Mouse (Mus musculus) testis, adult 2 months (tissue): Measurements from ENCODE around the gene Als2.

Experiments used
- CTCF ChIP-seq: fragments of 200-500 bp; IDR thresholded peaks from 2 replicates; pipeline ENCODE4 v1.5.1; 2012; ENCODE audit warnings: low read depth, mild to moderate bottlenecking, inconsistent platforms, low read length, moderate library complexity; ENCODE audit not compliant: control insufficient read depth, insufficient read depth, insufficient replicate concordance
- POLR2A ChIP-seq: fragments of 200-500 bp; IDR thresholded peaks from 2 replicates; pipeline ENCODE4 v1.6.1; 2012; ENCODE audit warnings: low read depth, mild to moderate bottlenecking, inconsistent platforms, low read length, moderate library complexity; ENCODE audit not compliant: control insufficient read depth

DNA sequence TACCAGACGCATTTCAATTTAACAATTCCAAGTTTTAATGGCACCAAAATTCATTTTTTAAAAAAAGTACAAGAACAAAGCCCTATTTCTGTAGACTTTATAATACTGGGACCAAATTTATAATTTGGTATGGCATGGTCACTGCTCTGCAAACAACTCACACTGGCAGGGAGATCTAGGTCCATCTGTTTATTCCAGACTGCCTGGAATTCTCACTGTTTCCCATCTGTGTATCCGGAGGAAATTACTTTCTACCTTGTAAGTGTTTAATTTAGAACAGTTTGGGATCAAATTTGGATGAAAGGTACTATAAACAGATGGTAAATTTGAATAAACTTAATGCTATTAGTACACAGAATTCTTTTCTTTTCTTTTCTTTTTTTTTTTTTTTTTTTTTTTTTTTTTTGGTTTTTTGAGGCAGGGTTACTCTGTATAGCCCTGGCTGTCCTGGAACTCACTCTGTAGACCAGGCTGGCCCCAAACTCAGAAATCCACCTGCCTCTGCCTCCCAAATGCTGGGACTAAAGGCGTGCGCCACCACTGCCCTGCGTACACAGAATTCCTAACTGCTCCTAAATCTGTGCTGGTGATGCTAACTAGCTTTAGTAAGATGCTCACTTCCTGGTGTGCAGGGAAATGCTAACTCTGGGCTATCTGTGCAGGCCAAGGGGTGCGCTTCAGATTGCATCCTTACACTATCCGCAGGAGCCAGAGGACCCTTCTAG is 14.8 kb downstream of the Als2 start:
- TF ChIP-seq POLR2A (no peak), CTCF (no peak)
